Mouse (Mus musculus) frontal cortex, adult 2 months (tissue): ENCODE data around the gene Hoga1. TPM values are rescaled to one million over a fixed set of nuclear protein-coding genes. Genes with fewer than 3 reads are reported as not detected.

Source experiments
- DNase-seq, 2 experiments: peaks; one replicate each; pipeline ENCODE4 v3.0.0; 2022; ENCODE audit warnings: low spot score in 1 of 2; ENCODE audit errors: extremely low spot score in 1 of 2
- polyA plus RNA-seq: library from polyadenylated mRNA; depleted of rRNA; stranded (reverse); fragments of >200 nt; gene quantifications from 2 replicates; pipeline ENCODE4 v1.2.3, GENCODE M21; 2012; rRNA removed

The Hoga1 gene
- 1.5 and 2.0 TPM in 2 replicates for polyA plus RNA-seq

DNA sequence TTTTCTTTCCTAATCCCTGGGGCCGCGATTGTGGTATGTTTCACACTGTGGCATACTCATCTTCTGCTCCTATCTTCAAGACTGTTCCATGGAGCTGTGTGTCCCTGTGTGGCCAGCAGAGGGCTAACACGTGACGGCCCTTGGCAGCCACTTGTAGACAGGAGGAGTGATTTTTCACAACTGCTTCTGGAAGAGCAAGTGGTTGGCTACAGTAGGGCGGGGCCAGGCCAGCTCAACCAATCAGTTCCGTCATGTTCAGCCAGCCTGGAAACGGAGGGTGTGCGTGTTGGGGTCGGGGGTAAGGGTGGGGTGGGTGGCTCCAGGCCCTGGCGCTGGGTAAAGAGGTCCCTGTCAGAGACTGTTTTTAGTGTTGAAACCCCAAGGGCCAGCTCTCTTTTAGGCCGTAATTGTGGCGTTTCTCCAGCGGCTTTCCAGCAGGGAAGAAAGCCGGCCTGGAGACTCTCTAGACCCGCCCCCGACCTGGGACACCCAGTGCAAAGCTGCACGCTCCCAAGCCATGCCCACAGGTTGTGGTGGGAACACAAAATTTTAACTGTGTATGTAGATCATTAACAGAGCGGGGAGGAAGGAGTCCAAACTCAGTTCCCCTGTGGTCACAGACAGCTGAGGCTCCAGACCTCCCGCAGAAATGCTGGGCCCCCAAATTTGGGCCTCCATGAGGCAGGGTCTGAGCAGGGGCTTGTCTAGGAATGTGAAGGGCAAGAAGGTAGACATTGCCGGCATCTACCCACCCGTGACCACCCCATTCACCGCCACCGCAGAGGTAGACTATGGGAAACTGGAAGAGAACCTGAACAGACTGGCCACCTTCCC is at the start of gene Hoga1:
Gene Hoga1 (plus strand): TSS at position 342 of the 834 bp plus-strand sequence.
- peak in 1 of 2 experiments; percentile 52 for DNase-seq

DNA sequence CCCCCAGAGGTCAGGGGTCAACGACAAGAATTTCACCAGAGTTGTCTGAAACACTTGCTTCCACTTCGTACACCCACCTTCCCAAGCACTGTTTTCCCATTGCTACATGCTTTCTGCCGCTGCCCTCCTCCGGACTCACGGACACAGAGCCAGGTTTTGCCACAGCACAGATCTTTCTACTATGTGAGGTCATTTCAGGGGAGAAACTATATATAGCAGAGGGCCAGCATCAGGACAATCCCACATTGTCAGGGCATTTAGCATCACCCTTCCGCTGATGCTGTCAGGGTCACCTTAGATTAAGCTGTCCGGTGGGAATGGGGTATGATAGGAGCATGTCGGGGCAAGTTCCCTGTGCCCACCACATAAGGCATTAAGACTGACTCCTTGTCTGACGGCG is 48.3 kb upstream of the Hoga1 start:
- no peak for DNase-seq

DNA sequence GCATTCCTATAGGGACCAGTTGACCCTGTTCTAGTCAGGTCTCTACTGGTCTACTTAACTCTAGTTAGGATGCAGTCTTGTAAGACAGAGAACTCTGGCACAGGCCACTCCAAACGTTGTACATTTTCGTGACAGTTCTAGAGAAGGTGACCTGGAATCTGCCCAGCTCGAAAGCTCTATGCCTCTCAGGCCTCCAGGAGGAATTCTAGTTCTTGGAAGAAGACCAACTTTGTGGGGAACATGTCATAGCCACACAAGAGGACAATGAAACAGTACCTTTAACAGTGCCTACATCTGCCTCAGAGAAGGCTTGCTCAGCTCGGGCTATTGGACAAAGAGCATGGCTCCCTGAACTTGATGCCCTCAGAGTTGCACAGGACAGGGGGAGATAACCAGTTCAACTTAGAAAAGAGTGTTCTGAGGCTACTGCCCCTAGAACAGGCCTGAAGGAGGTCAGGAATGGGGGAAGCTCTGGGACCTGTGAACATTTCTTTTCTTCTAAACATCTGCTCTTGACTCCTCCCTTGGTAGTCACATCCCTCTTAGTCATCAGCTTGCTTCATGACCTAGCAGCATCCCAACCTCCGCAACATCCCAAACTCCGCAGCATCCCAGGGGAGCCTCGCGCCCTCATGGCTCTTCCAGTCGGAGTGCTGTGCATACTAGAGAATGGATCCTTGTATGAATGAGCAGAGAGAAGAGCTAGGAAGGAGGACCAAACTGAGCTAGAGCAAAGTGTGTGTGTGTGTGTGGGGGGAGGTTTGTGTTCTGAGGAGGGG is 46.5 kb upstream of the Hoga1 start:
- DNase-seq = no peak

DNA sequence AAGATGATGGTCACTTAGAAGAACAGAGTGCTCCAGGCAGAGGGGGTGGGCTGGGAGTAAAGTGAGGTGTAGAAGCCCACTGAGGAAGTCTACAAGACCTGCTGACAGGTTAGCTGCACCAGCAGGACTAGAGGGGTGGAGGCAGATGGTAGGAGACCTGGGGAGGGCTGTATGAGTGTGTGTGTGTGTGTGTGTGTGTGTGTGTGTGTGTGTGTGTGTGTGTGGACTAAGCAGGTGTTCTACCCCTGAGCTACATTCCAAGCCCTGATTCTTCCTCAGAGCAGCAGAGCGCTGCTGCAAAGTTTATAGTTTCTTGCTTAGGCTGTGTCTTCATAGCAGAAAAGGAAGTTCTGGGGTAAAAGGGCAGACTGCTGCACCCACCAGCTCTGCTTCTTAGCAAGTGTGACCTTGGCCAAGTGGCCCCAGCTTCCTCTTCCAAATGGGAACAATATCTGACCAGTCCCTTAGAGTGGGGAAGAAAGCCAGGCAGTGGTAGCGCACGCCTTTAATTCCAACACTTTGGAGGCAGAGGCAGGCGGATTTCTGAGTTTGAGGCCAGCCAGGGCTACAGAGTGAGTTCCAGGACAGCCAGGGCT is 45.6 kb upstream of the Hoga1 start:
- no peak for DNase-seq

DNA sequence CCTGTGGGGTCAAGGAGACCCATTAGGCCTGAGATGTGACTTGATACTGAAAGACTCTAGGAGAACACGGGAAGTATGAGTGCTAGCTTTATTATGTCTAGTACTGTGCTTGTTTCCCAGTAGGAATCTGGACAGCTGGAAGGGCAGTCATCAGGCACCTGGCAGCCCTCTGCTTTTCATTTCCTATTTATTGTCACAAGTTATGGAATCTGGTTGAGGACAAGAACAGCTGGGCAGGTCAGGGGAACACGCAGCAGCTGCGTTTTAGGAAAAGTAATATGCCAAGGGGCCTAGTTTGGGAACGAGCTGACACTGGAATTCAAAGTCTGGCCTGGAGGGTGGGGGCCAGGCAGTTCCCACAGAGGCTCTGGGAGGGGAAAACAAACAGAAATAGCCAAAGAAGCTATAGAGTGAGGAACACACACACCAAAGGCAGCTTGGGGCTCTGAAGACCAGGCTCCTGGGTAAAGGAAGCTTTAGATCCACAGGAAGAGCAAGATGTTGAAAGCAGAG is 44.9 kb upstream of the Hoga1 start:
- DNase-seq = no peak

DNA sequence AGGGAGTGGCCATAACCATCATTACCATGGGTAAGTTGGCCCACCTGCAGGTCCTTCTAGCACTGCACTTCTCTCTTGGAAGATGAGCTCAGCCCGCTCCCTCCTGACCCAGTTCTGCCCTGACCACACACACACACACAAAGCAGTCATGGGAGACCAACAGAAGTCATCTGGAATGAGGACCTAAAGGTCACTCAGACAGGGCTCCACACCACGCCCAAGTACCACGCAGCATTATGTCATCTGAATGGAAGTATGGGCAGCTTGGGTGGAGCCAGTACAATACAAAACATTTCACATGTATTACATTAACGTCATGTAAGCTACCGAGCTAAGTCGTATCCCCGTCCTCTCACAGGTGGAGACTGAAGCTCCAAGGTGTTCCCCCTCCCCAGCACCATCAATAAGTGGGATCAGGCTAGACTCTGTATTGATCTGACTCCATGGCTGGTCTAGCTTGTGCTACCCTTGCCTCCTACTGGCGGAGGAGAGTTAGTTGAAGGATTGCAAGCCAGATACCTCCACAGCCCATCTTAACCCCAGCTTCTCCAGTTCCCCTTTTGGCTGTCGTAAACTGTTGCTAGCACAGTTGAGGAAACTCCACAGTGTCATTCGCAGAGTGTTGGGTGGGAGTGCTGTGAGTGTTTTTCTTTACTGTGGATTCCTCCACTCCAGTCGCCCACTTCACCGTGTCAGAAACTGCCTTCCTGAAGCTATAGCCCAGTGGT is 44.0 kb upstream of the Hoga1 start:
- DNase-seq = no peak

DNA sequence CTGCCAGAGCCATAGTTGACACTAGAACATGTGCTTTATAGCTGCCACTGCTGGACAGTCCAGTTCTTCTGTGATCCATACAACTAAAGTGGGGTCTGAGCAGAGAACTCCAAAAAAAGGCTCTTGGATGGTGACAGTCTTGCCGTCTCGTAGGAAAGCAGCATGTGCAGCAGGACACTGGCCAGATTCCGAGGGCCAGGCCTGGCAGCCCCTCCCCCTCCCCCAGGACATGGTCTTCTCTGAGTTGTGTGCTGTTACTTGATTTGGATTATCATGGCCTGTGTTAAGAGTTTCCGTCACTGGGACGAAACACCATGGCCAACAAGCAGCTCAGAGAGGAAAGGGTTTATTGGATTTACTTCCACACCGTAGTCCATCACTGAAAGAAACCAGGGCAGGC is 41.2 kb upstream of the Hoga1 start:
- no peak for DNase-seq

DNA sequence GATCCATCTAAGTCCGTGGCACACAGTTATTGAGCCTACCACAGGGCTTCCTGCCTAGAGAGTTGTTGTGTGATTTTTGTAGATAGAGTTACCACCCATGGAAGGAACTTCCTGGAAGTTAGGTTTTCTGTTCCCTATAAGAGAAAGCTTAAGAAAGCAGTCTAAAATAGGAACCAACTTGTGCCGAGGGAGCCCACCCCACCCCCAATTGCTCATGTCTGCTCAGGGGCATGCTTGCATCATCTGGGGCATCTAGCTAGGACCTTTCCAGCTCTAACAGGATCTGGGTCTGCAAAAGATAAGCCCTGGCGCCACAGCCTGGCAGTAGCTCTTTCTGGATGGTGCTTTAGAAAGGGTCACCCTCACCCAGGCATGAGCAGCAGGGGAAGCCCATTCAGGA is 39.8 kb upstream of the Hoga1 start:
- DNase-seq = no peak

DNA sequence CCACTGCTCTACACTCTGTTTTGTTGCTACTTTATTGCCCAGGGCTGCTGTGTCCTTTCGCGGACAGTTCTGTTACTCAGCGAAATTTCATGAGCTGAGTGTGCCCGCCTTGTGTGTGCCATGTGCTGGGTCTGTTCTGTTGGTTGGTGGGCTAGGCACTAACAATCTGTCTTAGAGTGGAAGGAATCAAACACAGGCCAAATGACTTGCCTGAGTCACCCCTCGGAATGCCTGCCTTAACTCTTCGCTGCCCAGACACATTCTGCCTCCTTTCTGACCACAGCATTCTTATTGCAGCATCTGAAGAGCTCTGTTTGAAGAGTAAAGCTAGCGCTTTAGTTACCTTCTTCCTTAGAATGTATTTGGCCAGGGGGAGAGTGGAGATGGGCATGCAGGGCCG is 38.8 kb upstream of the Hoga1 start:
- no peak for DNase-seq

DNA sequence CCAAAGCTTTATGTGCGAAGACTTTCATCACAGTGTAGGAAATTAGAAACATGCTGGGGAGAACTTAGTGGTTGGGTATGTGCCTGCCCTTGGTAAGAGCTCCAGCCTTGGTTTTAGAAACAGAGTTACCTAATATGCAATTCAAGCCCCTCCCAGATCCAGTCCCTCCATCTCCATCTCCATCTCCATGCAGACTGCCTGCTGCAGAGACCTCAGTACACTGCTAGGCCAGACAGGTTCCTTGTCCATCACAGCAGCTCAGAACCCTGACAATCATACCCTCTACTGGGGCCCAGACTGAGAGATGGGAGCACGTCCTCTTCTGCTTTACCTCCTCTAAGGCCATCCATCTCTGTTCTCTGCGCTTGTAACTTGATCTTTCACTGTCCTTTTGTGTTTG is 36.8 kb upstream of the Hoga1 start:
- DNase-seq = no peak

DNA sequence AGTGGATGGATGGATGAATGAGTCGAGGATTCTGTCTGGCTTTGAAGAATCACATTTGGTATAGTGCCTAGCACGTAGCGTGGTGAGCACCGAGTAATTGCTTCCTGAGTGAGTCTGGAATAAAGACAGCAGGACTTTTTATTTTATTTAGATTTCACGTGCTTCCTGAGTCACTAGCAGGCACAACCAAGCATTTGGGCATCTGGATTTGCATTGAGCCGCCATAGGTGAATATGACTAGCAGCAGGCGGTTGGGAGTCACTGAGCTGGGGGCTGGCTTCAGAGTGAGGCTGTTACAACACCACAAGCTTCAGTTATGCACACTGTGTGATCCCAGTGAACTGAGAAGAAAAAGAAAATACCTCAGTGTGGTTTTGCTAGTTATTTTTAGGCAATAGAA is 36.3 kb upstream of the Hoga1 start:
- DNase-seq = no peak

DNA sequence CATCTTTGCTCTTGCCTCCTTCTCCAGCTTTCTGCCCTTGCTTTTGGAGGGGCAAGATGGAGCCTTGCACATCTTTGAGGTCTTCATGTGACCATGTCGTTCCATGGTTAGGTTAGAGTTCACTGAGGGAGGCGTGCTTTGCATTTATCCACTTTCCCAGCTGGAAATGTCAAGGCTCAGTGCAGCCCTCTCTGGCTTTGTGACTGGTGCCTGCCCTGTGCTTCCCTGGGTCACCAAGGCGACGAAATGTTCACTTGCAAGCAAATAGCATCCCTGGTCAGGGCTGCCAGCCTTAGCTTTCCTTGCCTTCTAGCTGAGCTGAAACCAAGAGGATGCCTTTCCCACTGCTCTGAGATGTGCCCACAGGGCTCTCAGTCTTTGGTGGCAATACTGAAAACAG is 35.0 kb upstream of the Hoga1 start:
- no peak for DNase-seq

DNA sequence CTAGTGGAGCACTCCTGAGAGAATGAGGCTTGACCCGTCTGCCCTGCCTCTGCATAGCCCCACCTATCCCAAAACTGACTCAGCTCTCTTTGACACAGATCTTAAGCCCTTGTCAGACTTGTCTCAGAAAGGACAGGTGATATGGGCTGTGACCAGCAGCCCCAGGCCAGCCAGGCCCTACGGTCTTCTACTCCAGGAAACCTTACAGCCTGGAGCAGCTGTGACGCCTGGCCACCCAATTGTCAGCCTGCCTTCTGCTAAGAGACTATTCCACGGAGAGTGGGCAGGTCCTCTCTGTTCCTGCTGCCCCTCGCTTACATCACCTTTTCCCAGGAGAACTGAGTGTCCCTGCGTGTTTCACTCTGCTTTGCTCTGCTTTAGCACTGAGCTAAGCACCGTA is 34.3 kb upstream of the Hoga1 start:
- no peak for DNase-seq

DNA sequence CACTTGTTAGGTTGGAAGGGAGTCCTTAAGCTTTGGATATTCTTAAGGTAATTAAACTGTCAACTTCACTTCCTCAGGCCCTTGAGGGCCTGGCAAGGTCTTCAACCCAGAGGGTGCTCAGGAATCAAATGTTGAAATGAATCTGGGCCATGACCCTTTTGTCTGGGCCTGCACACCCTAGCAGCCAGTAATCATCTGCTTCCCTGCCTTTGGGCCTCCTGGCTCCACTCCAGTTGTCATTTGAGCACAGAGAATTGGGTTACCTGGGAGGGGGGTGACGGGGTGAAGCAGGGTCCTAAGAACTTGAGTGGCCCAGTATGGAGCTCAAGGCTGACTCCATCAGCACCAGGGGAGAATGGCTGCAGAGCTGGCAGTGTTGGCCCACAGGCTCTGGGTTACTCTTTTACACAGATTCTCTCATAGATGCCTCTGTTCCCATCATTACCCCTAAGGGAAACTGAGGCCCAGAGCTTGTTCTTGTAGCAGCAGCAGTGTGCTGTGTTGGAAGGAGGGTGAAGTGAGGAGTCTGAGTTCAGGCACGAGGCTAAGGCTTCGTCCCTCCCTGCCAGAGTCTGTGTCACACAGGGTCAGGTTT is 31.1 kb upstream of the Hoga1 start:
- no peak for DNase-seq

DNA sequence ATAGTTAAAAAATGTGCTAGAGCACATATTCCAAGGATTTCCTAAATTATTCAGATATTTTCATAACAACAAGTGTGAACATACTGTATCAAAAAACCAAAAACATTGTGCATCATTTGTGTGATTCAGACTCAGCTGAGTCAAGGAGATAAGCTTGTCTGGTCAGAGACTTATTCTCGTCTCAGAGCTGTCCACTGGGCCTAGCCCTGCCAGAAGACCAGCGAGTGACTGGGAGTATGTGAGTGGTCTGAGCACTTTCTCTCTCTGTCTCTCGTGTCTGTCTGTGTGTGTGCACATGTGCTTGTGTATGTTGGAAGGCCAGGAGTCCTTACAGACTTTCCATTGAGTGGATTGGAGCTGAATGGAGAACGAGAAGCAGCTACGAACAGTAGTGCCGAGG is 30.4 kb upstream of the Hoga1 start:
- DNase-seq = no peak

DNA sequence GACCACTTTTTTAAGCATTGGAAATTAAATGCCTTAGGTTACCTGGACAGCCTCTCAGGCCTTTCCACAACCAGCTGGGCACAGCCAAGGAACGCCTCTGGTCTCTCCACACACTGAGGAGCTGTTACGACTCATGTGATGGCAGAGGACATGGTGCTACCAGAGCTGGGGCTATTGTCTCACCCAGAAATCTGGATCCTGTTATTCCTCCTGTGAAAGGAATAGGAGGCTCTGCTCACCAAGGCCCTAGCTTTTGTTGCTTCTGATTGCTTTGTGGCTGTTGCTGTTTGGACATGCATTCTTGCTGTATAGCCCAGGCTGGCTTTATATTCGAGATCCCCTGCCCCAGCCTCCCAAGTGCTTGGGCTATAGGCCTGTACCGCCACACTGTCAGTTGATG is 29.2 kb upstream of the Hoga1 start:
- no peak for DNase-seq

DNA sequence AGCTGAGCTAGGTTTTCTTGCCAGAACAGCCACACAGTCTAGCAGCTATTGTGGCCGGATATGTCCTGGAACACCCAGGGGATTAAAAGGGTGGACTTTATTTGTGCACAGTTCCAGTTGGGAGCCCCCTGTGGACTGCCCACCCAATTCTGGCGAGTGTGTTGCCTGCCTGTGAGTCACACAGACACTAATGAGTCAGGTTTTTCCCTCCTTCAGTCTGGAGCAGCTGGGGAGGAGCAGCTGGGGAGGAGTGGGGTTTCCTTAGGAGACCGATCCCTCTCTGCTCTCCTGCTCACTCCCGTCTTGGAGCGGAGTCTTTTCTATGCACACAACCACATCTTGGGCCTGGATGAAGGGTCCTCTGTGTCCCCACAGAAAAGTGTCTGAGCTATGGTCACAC is 28.6 kb upstream of the Hoga1 start:
- DNase-seq = peak; percentile 30 to 70

DNA sequence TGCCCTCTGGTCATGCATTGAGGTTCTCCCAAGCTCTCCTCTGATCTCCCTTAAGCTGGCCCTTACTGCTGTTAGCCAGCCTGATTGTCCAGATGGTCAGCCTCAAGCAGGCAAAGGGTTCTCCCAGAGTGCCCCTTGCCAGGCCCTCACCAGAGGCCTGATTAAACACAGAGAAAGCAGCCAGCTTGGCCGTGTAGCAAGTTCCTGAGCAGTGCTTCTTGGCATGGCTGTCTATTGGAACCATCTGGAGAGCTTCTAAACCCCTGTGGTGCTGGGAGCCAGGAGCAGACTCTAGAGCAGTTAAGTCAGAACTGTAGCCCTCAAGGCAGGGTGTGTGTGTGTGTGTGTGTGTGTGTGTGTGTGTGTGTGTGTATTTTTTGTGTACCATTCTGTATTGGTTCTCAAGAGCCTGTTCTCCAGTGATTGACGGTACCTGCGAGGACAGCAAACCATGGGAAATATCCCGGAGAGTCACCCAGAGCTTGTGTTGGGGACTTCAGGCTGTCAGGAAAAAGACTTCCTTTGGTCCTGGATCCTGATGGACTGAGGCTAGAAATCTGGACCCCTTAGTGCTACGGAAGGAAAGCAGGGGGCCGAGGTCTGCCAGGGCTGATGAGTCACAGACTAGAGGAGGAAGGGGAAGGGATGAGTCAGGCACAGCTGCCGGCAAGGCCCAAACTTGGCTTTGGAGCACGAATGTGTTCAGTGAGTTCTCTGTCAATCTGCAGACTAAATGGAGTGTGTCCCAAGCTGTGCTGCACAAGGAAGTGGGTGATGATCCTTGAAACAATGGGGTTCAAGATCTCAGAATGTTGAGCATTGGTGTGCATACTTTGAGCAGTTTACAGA is 27.8 kb upstream of the Hoga1 start:
- DNase-seq = peak; percentile 52 to 74

DNA sequence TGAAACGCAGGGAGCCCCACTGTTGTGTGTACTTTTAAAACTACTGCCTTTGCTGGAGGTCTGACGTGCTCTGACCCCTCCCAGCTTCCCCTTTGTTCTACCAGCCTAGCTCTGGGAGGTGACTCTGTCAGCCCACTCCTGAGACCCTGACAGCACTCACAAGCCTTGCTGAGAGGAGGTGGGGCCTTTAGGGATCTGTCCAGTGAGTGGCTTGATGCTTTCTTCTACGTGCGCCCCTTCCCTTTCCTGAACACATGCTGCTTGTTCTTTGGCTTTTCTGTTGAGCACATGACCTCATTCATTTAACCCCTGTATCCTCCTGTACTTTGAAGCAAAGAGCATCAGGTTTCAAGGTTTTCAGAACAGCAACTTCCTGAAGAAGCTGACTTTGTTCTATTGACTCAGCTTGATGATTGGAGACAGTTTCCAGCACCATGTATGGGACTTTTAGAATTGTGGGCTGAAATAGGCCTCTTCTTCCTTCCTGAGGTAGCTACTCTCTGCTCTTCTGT is 26.3 kb upstream of the Hoga1 start:
- DNase-seq = no peak
